Mouse (Mus musculus): ENCODE measurements around the gene Ddx4. TPM values are rescaled to one million over a fixed set of nuclear protein-coding genes. Genes with fewer than 3 reads are reported as not detected.

The Ddx4 gene
- 0.23 TPM in 1 of 2 replicates, not detected in the other for total RNA-seq (2017)

- ATAC-seq (ENCODE audit: extremely low read depth, insufficient number of reproducible peaks, low FRiP score, poor library complexity, severe bottlenecking): no peak
Measured at GRCm38 (mm10) chr13:112652205-112652604, at the start of gene Ddx4. Ddx4 (minus strand) TSS chr13:112652475.

DNA sequence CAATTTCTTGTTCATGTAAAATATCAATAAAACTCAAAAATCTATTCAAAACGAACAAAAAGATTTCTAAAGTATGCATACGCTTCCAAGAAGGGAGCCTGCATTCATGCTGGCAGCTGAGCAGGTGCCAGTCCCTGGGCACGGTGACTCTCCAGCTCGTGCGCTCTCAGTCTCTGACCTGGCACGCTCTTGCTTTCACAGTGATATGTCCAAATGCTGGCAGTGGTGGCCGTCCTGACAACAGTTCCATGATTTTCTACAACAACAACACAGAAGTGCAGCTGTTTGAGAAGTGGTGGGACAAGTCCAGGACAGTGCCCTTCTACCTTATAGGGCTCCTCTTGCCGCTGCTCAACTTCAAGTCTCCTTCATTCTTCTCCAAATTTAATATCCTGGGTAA, 49.0 kb upstream of the Ddx4 start:
- no peak for ATAC-seq (ENCODE audit: extremely low read depth, insufficient number of reproducible peaks, low FRiP score, poor library complexity, severe bottlenecking)

DNA sequence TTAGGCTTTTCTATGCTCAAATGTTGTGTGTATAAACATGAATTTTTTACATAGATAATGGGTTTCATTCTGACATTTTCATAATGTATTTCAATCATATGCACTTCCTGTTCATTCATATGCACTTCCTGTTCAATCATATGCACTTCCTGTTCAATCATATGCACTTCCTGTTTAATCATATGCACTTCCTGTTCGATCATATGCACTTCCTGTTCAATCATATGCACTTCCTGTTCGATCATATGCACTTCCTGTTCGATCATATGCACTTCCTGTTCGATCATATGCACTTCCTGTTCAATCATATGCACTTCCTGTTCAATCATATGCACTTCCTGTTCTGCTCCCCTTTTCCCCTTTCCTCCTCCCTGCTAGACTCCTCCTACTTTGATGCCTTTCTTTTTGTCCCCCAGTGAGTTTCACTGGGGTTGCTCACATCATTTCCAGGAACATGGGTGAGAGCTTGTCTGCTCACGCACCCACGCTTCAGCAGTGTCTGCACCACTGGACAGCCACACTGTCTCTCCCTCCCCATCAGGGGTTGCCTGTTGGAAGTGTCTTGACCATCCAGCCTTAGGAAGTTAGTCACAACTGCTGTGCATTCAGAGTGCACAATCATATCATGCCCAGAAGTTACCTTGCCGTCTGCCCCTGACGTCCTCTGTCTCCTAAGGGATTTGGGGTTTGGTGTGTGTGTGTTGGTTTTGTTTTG, 43.4 kb upstream of the Ddx4 start:
- 0 out of 2 replicates have a peak, but pooled peaks have one; percentile 3 for ATAC-seq (ENCODE audit: extremely low read depth, insufficient number of reproducible peaks, low FRiP score, poor library complexity, severe bottlenecking)

- no peak for ATAC-seq (ENCODE audit: extremely low read depth, insufficient number of reproducible peaks, low FRiP score, poor library complexity, severe bottlenecking)
Measured at GRCm38 (mm10) chr13:112692870-112693553, 40.7 kb upstream of the Ddx4 start.

GRCm38 (mm10) chr13:112686155-112686554, 33.9 kb upstream of the Ddx4 start:
- no peak for ATAC-seq (ENCODE audit: extremely low read depth, insufficient number of reproducible peaks, low FRiP score, poor library complexity, severe bottlenecking)

DNA sequence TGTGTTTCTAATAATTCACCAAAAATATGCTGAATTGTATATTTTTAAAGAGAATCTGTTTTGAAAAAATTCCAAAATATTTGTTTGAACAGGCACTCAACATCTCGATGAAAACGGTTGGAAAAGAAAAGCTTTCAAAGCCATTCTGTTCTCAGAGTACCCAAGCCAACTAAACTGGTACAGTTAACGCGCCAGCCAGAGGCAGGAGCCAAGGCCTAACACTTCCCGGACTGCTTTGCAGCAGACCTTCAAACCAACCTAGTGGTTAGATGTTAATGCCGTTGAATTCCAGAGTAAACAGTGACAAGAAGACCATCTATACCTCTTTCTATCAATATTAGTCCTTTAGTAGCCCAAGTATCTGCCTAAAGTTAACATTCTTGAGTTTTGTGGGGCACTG, 31.7 kb upstream of the Ddx4 start:
- no peak for ATAC-seq (ENCODE audit: extremely low read depth, insufficient number of reproducible peaks, low FRiP score, poor library complexity, severe bottlenecking)

- no peak for ATAC-seq (ENCODE audit: extremely low read depth, insufficient number of reproducible peaks, low FRiP score, poor library complexity, severe bottlenecking)
Measured at GRCm38 (mm10) chr13:112683312-112683711, 31.0 kb upstream of the Ddx4 start.

GRCm38 (mm10) chr13:112678154-112678553, 25.9 kb upstream of the Ddx4 start:
- no peak for ATAC-seq (ENCODE audit: extremely low read depth, insufficient number of reproducible peaks, low FRiP score, poor library complexity, severe bottlenecking)

DNA sequence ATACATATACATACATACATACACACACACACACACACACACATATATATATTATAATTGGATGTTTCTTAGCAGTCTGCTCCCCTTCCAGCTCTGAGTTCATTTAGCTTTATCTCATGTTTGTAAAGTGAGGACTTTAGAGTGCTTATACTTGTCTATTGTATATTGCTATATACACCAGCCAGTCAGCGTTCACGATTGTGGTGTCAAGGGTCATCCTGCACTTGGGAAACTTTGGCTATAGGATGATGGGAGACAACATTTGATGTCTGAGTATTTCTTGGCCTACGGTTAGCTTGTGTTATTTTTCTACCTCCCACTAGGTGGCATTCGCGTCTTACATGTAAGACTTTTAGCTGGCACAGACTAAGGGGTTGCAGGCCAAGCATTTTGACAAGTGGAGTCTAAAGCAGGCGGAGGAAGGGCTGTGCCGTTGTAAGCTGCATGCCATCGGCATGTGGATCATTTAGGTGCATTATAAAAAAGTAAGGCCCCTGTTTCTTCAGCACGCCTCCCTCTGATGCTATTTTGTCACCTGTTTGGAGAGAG, 21.7 kb upstream of the Ddx4 start:
- peak; percentile 70; the same call in 1 of the 2 replicates for ATAC-seq (ENCODE audit: extremely low read depth, insufficient number of reproducible peaks, low FRiP score, poor library complexity, severe bottlenecking)

DNA sequence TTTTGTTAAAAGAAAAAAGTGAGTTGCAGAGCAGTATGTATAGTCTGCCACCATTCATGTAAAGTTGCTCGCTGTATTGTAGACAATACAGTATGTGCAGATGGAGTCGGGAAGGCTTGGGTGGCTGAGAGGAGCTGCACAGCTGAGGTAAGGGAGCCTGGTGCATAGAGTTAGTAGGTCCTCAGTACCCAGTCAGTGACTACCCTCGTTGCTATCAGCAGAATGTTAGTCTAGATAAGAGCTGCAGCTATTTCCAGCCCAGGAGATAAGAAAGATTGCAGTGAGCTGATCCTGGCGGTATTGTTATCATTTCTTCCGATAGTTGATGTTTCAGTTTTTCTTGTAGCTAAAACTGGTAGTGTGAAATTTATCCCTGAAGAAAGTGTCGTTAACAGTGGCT, 20.5 kb upstream of the Ddx4 start:
- no peak for ATAC-seq (ENCODE audit: extremely low read depth, insufficient number of reproducible peaks, low FRiP score, poor library complexity, severe bottlenecking)

GRCm38 (mm10) chr13:112671708-112672107, 19.4 kb upstream of the Ddx4 start:
- ATAC-seq (ENCODE audit: extremely low read depth, insufficient number of reproducible peaks, low FRiP score, poor library complexity, severe bottlenecking): no peak

DNA sequence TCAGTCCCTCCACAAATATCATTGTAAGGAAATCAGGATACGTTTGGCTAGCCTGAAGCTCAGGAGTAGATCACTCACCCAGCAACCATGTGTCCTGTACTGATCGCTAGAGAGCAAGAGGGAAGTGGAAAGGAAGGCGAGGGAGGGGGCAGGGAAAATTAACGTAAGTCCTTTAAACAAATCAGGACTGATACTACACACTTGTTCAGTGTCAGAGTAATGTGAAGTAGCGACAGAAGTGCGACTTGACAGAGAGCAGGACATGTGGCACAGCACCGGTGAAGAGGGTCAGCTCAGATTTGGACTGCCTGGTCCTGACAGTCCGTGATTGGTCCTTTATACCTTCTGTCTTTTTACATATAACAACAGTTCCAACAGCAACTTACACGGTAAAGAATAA, 14.9 kb upstream of the Ddx4 start:
- no peak for ATAC-seq (ENCODE audit: extremely low read depth, insufficient number of reproducible peaks, low FRiP score, poor library complexity, severe bottlenecking)

GRCm38 (mm10) chr13:112666433-112667024, 14.3 kb upstream of the Ddx4 start:
- ATAC-seq (ENCODE audit: extremely low read depth, insufficient number of reproducible peaks, low FRiP score, poor library complexity, severe bottlenecking): peak; percentile 96

DNA sequence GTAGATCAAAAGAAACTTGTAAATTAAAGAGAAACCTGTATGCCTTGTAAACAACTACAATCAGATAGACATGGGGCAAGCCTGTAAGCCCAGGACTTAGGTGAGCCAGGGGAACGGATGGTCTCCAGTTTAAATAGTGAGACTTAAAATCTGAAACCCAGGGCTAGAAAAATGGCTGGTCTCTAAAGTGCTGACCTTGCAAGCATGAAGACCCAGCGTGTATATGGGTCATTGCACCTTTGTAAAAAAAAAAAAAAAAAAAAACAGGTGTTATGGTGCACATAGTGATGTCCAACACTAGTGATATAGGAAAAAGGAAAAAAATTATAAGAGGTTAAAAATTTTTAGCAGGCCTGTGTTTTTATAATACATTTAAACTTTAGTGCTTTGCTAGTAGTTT, 9.4 kb upstream of the Ddx4 start:
- ATAC-seq (ENCODE audit: extremely low read depth, insufficient number of reproducible peaks, low FRiP score, poor library complexity, severe bottlenecking): no peak

DNA sequence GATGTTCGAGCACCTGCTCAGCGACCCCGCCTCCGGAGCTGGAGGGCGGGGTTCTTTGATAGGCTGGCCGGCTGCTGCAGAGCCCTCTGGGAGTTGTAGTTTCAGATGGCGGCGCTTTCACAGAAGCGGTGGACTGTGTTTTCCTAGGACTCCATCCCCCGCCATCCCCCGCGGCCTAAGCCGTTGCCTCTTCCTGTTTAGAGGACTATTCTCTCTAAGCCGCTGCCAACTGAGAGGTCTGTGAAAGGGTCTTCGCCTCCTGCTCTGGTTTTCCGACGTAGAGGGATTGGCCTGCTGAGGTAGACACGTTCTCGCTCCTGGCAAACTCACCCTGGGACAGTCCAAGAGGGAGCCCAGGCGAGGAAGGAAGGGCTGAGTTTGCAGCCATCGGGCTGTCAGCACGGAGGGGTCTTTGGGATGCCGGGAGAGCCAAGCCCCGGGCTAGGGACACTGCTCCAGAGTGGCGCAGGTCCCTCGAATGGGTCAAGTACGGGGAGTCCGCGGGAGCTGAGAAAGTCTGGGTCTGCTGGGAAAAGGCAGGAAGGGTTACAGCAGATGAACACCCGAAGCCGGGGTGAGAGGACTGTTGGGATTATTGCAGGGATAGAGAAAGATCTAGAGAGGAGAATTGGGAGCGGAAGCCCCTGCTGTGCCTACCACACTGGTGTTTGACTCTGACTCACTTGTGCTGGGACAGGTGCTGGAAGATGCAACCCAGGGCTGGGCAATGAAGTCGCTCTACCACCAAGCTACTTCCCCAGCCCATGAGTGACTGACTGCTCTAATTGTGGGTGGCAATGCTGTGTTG, 8.5 kb upstream of the Ddx4 start, which contains the start of gene Slc38a9:
Gene Slc38a9, plus strand, starts transcription at position 178 of the 808 bp plus-strand sequence.
- ATAC-seq (ENCODE audit: extremely low read depth, insufficient number of reproducible peaks, low FRiP score, poor library complexity, severe bottlenecking): peak; percentile 98

DNA sequence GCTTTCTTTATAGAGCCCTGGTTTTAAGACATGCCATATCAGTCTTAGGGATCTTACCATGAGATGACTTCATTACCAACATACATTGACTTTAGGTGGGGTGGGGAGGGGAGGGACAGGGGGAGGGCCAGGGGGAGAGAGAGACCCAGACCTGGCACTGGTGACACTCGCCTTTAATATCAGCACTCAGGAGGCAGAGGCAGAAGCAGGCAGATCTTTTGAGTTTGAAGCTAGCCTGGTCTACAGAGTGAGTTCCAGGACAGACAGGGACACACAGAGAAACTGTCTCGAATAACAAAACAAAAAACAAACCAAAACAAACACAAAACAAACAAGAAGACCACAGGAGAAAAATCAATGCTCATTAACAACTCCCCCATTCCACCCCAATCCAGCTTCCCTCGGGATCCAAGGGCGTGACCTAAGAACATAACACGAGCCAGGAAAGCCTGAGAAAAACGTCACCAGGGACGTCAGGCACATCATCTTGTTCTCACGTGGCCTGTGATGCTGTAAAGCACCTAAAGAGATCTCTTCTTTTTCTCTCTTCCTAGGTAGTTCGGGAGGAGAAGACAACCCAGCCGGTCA, 7.8 kb upstream of the Ddx4 start:
- no peak for ATAC-seq (ENCODE audit: extremely low read depth, insufficient number of reproducible peaks, low FRiP score, poor library complexity, severe bottlenecking)

GRCm38 (mm10) chr13:112651183-112651582, 1.1 kb downstream of the Ddx4 start:
- ATAC-seq (ENCODE audit: extremely low read depth, insufficient number of reproducible peaks, low FRiP score, poor library complexity, severe bottlenecking): no peak

GRCm38 (mm10) chr13:112645529-112646186, 6.6 kb downstream of the Ddx4 start:
- ATAC-seq (ENCODE audit: extremely low read depth, insufficient number of reproducible peaks, low FRiP score, poor library complexity, severe bottlenecking): no peak

All from neutrophil, adult 5-6 weeks (primary cell).